Mouse (Mus musculus): ENCODE measurements around the gene Agpat1.

Gene Agpat1

DNA sequence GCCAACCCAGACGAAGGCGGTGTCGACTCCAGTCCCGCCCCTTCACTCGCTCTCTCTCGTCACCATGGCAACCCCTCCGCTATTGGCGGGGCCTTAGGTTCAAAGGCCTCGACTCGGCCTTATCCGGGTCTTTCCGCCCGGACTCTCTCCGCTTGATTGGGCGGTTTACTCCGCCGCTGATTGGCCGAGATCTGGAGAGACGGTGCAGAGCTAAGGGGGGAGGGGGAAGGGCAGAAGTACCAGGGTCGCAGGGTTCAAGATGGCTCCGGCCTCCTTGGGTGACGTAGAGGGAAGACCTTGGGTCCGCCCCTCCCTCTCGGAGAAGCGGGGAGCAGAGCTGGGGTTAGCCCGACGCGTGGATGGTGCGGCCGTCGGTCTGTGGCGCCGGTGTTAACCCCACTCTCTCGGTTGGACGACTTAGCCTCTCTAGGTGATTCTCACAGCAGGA is at the start of gene Agpat1:
TSS of gene Agpat1 (plus strand) at position 202 of the 448 bp plus-strand sequence.
- DNase-seq, result peak; percentile 99

DNA sequence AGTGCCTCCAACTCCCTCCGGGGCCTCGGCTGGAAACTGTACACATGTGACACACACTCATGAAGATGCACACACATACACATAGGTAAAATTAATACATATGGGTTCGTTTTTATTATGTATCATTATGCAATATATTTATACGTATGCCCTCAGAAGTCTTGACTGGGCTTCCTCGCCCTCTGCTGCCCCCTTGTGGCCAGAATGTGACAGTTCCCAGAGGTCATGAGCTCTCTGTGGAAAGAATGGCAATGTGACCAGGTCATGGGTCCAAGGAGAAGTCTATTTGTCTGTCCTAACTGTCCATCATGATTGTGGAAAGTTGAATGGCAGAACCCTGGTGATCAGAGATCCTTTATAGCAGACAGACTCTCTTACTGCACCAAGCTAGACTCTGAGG is 48.6 kb upstream of the Agpat1 start:
- DNase-seq, result peak; percentile 86

DNA sequence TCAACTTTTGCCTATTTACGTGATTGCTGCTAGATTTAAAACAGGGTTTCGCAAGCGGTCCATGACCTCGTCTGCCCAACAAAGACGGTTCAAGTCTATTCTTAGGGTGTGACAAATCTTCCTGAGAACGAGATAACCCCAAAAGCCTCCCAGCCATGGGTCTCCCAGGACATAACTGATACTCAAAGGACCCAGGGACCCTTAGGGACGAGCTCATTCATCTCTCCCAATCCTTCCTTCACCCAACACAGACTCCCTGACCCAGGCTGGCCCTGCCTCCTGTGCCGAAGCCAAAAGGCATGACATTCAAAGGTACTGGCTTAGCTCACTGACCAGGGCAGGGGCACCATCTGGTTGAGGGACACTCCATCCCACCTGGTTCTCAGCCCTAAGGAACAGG is 47.7 kb upstream of the Agpat1 start:
- no peak for DNase-seq

DNA sequence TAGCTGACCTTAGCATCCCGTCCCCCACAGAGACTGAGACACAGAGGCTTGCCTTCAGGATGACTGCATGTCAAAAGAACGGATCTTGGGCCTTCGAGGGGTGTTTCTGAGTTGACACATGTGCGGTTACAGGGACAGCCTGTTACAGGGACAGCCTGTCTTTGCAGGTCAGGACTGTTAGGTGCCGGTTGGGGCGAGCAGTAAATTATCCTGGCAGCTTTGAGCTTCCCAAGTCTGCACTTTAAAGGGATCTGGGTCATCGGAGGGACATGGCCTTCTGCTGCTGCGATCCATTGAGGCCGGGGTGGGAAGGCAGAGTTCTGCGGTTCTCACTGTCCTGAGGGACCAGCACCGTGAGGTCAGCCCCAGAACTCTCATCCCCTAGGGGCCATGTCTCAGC is 46.7 kb upstream of the Agpat1 start:
- DNase-seq, result no peak

DNA sequence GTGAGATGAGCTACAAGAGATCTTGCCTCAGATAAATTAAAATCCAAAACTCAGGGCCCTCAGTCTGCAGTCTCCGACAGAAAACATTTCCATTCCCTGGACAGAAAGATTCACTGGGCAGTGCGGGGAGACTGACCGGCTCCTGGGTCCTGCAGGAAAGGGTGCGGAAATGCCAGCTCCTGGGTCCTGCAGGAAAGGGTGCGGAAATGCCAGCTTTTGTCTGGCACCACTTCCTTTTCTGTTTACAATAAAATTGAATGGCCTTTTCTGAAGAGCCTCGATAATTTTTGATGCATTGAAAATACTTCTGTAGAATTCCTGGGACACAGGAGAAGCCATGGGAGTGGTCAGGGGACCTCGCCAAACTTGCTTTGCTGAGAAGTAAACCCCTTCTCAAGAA is 44.9 kb upstream of the Agpat1 start:
- no peak for DNase-seq

DNA sequence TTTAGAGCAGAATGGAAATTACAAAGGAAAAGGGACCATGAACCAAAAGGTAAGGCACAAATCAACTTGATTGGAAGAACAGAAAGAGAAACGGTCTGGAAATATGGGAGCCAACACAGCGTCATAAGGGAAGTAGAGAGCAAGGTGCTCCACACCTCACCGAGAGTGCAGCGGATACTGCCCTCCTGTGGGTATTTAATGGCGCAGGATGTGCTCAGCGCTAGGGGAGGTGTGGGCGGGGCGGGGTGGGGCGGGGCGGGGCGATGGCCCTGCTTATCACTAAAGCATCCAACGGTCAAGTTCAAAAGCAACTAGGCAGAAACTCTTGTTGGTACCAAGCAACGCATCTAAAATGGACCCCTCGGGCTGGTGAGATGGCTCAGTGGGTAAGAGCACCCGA is 44.2 kb upstream of the Agpat1 start:
- no peak for DNase-seq

DNA sequence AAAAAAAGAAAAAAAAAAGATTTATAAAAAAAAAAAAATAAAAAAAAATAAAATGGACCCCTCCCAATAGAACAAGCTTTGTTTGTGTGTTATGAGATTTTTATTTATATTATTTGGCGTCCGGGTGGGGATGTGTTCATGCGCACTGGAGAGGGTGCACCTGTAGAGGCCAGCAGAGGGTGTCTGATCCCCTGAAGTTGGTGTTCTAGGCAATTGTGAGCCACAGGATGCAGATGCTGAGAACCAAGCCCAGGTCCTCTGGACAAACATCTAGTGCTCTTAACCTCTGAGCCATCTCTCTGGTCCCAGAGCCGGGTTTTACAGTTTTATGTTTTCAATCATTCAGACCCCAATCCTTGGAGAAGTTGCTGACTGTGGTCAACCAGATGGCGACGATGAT is 43.6 kb upstream of the Agpat1 start:
- DNase-seq, result no peak

DNA sequence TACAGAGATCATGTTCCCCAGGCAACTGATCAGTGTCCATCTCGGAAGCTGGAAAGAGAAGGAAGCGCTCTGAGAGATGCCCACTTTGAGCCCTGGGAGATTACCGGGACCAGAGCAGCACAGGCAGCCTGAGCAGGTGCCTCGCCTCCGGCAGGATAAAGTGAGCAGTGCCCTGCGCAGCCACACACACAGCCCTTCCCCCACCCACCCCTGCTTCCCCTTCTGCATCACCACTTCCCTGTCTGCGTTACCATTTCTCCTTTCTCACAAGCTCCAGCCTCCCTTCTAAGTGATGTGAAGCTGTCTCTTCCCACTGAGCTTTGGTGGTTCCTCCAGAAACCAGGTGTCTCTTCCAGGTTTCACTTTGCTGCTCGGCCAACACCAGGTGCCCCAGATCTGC is 42.9 kb upstream of the Agpat1 start:
- no peak for DNase-seq

DNA sequence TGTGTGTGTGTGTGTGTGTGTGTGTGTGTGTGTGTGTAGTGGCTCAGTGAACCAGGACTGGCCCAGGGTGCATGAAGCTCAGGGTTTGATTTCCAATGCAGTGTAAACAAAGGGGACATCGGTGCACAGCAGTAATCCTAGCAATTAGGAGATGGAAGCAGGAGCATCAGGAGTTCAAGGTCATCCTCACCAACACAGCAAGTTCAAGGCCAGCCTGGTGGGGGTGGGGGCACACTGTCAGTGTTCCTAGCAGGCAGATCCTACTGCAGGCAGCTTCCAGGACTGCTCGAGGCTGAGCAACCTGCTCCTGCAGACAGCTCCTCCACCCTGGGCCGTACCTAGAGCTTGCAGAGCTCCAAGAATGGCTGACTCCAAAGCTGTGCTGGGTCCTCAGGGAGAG is 41.5 kb upstream of the Agpat1 start:
- DNase-seq, result no peak

DNA sequence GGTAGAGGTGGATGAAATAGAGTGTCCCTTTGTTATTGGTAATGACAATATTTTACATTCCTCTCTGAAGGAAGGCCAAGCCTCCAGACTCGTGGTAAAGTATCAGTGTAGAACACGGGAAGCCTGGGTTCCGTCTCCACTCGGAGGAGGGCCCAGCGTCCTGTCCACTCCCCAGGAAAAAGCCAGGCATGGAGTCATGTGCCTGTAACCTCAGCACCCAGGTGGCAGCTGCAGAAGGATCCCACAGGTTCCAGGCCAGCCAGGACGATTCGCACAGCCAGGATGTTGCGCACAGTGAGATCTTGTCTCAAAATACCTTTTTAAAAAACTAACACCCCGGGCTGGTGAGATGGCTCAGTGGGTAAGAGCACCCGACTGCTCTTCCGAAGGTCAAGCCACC is 40.7 kb upstream of the Agpat1 start:
- no peak for DNase-seq

DNA sequence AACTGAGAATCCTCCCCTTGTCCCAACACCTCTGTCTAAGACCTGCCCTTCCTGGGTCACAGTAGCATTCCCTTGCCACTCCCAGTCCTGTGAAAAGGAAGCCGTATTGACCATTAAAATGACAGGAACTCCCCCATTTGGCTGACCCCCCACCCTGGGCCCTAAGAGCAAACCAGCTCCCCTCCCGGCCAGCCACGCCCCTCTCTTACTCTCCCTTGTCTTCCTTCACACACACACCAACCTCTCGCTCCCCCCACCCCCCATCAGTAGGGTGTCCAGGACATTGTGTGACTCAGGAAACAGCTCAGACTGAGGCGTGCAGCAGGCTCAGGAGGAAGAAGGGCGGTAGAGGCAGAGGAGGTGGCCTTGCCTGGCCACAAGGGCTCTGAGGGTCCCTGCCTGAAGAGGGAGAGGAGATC is 40.0 kb upstream of the Agpat1 start, which contains the start of gene Notch4:
TSS of gene Notch4 (plus strand) at position 266 of the 419 bp plus-strand sequence.
- DNase-seq, result peak; percentile 59

DNA sequence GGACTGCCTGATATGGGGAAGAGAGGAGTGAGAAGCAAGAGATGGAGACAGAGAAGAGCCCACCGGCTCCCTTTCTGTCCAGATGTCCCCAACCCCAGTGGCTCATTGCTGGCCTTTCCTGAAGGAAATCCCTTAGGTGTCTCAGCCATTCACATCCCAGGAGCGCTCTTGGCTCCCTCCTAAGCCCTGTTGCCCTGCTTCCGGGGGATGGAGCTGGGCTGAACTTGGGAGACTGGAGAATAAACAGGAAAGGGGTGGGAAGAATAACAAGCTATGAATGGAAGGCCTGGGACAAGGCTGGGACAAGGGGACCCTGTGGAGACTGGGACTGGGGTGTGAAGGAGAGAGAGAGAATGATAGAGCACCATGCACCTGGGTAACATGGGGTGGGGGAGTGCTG is 39.3 kb upstream of the Agpat1 start:
- peak; percentile 61 for DNase-seq

DNA sequence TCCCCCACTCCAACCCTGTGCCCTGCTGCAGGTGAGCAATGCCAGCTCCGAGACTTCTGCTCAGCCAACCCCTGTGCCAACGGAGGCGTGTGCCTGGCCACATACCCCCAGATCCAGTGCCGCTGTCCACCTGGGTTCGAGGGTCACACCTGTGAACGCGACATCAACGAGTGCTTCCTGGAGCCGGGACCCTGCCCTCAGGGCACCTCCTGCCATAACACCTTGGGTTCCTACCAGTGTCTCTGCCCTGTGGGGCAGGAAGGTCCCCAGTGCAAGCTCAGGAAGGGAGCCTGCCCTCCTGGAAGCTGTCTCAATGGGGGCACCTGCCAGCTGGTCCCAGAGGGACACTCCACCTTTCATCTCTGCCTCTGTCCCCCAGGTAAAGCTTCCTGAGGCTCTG is 36.8 kb upstream of the Agpat1 start:
- no peak for DNase-seq

DNA sequence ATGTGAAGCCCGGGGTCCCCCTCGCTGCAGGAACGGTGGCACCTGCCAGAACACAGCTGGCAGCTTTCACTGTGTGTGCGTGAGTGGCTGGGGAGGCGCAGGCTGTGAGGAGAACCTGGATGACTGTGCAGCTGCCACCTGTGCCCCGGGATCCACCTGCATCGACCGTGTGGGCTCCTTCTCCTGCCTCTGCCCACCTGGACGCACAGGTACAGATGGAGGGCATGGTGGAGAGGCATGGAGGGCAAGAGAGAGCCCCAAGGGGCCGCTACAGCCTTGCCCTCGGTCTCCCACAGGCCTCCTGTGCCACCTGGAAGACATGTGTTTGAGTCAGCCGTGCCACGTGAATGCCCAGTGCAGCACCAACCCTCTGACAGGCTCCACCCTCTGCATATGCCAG is 35.6 kb upstream of the Agpat1 start:
- no peak for DNase-seq

DNA sequence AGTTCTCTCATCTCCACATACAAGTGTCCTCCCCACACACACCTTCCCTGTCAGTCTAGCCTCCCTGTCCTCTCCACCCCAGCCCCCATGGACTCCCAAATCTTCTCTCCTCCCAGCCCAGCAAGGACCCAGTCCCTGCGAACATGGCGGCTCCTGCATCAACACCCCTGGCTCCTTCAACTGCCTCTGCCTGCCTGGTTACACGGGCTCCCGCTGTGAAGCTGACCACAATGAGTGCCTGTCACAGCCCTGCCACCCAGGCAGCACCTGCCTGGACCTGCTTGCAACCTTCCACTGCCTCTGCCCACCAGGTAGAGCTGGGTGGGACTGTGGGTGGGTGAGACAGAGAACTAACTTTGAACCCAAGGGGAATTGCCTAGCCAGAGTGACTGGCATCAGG is 34.1 kb upstream of the Agpat1 start:
- no peak for DNase-seq

DNA sequence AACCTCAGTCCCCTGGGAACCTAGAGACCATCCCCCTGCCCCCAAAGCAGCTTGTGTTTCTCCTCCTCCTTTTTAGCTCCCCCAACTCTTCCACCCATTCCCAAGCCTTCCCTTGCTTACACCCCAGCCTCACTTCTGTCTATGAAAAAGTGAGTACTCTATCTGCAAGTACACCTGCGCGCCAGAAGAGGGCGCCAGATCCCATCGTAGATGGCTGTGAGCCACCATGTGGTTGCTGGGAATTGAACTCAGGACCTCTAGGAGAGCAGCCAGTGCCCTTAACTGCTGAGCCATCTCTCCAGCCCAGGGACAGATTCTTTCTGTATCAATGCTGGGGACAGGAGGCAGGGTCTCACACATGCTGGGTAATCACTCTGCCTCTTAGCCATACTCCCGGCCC is 32.2 kb upstream of the Agpat1 start:
- no peak for DNase-seq

DNA sequence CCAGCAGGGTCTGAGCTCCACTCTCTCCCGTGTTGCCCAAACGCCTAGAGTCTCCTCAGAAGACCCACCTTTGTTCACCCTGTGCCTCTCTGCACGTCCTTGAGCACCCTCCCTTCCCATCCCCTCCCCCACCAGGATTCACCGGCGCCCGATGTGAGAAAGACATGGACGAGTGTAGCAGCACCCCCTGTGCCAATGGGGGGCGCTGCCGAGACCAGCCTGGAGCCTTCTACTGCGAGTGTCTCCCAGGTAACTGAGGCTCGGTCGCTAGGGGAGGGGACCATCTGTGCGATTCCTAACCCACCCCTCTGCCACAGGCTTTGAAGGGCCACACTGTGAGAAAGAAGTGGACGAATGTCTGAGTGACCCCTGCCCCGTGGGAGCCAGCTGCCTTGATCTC is 31.7 kb upstream of the Agpat1 start:
- no peak for DNase-seq

DNA sequence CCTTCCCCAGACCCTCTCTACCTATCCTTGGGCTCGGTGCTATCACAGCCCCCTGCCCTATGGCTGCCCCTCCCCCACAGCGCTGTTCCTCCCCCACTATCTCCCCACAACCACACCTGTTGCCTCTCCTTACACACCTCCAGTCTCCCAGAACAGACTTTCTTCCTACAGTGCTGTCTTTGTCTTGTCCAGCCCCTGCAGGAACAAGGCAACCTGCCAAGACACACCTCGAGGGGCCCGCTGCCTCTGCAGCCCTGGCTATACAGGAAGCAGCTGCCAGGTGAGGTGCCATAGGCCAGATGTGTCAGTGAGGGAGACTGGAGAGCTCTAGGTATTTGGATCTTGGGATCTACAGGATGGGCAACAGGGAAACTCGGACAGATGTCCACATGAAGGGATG is 27.5 kb upstream of the Agpat1 start:
- no peak for DNase-seq

DNA sequence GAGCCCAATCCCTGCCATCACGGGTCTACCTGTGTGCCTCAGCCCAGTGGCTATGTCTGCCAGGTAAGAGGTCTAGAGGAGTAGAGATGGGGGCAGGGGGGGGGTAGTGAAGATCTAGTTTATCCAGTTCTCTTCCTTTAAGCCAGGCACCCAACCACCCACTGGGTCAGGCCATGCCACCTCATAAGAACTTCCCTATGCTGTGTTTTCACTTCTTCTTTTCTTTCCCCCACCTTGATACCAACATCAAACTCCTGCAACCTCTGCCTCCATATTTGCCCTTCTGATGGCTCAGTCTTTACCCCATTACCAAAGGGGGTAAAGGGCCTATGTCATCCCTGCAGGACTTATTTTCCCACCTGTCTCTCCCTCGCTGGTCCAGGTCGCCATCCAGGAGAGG is 26.0 kb upstream of the Agpat1 start:
- no peak for DNase-seq

DNA sequence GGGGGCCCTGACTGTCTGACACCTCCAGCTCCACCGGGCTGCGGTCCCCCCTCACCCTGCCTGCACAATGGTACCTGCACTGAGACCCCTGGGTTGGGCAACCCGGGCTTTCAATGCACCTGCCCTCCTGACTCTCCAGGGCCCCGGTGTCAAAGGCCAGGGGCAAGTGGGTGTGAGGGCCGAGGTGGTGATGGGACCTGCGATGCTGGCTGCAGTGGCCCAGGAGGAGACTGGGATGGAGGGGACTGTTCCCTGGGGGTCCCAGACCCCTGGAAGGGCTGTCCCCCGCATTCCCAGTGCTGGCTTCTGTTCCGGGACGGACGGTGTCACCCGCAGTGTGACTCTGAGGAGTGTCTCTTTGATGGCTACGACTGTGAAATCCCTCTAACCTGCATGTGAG is 21.5 kb upstream of the Agpat1 start:
- no peak for DNase-seq

DNA sequence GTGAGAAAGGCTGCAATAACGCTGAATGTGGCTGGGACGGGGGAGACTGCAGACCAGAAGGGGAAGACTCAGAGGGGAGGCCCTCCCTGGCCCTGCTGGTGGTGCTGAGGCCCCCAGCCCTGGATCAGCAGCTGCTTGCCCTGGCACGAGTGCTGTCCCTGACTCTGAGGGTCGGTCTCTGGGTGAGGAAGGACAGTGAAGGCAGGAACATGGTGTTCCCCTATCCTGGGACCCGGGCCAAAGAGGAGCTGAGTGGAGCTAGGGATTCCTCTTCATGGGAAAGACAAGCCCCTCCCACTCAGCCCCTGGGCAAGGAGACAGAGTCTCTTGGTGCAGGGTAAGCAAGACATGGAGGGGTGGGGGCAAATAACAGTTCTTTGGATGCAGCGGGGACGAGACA is 20.7 kb upstream of the Agpat1 start:
- no peak for DNase-seq

DNA sequence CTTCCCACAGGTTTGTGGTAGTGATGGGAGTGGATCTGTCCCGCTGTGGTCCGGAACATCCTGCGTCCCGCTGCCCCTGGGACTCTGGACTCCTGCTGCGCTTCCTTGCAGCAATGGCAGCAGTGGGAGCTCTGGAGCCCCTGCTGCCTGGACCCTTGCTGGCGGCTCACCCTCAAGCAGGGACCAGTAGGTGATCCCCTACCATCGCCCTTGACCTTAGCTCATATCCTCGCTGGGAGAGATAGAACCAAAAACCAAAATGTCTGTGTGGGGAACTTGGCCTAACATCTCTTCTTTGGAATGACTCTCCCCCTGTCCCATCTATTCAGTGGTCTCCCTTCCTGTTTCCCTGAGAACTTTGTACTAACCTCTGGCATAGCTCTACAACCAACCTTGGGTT is 20.2 kb upstream of the Agpat1 start:
- no peak for DNase-seq

DNA sequence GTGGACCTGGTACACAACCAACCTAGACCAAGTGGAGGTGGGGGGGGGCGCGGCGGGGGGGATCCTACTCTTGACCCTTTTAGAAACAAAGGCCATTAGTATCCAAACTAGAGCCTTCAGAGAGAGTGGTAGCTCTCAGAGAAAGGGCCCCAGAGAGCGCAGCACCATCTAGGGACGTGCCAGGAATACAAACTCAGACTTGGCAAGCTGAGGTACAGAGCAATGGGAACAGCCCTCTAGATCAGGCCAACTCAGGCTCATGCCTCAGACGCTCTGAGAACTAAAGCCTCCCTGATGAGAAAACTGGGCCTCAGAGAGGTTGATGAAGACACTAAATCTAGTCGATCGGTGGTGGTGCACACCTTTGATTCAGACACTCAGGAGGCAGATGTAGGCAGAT is 18.9 kb upstream of the Agpat1 start:
- no peak for DNase-seq

DNA sequence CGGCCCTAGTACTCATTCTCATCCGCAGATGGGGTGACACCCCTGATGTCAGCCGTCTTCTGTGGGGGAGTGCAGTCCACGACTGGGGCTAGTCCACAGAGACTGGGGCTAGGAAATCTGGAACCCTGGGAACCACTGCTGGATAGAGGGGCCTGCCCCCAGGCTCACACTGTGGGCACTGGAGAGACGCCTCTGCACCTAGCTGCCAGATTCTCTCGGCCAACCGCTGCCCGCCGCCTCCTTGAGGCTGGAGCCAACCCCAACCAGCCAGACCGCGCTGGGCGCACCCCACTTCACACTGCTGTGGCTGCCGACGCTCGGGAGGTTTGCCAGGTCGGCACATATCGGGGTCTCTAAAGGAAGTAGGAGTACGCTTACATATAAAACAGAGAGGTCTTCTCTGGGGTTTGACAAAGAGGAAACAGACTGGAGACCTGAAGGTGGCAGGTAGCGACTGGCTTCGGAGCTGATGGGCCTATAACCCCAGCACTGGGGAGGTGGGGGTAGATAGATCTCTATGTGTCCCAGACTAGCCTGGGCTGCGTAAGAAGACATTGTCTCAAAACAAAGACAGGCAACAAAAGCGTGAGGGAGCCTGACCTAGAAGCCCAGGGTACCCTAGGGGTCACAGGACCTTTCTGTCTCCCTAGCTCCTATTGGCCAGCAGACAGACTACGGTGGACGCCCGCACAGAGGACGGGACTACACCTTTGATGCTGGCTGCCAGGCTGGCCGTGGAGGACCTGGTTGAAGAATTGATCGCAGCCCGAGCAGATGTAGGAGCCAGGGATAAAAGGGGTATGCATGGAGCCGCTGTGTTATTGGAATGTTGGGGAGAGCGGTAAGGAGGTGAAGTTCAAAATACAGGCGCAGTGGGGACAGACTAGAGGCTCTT is 17.9 kb upstream of the Agpat1 start:
- DNase-seq, result peak; percentile 24

DNA sequence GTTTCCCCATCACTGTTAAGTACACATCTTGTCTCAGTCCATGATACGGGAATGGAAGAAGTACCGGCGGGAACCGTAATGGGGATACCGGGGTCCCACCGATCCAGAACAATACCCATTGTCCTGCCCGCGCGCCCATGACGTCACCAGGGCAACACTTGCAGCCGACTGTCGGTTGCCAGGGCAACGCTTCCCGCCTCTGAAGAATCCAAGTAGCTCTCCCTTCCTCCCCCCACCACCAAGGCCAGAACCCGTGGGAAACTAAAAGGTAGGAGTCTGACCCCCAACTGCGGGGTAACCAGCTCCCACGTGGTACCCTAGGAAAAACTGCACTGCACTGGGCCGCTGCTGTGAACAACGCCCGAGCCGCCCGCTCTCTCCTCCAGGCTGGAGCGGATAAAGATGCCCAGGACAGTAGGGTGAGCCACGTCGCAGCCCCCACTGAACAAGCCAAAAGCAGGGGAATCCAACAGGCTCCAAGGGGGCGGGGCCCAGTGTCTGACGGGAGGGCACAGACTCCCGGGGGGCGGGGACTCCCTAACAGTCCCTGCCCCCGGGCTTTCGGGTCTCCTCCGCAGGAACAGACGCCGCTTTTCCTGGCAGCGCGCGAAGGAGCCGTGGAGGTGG is 17.2 kb upstream of the Agpat1 start:
- DNase-seq, result peak; percentile 81
